Mouse (Mus musculus): ENCODE results near the gene Cpa1.

The Cpa1 gene

DNA sequence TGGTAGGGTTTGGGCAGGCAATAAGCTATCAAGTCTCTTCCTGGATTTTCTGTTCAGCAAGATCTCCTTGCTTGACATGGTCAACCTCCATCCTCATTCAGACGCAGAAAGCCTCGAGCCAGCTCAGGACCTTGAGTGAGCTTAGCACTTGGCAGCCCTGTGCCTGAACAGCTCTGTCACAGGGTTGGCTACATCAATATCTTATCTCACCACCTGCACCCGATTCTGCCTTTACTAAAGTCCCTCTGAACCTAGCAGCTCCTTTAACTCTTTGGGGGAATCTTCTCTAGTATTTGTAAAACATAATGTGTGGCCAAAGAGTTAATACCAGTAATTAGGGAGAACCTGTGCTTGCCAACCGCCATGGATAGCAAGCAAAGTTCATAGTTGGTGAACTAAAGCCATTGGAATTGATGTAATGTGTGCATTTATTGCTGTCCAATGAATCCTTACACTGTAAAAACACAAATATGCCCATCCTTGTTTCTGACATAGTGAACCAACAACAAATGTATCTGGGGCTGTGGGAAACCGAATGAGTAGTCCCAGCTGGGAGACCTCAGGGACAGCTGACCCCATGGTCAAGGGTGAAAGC lies at the start of gene Cpa1:
Gene Cpa1, plus strand, starts transcription at position 545 of the 595 bp plus-strand sequence.
- no peak for DNase-seq

DNA sequence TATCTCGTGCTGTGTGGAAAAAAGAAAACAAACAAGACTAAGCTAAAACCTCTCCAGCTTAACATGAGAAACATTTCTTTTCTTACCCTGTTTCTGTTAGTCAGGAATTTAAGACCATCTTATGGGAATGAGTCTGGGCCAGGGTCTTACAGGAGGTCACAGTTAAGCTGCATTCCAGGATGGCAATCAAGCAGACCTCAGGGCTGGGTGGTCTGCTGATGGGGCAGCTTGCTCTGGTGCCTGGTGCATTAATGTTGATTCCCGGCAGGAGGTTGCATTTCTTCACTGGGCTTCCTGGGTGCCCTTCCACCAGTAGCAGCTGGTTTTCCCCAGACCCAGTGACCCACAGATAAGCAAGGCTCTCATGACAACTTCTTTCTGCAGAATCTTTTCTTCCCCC lies 49.2 kb upstream of the Cpa1 start:
- no peak for DNase-seq

DNA sequence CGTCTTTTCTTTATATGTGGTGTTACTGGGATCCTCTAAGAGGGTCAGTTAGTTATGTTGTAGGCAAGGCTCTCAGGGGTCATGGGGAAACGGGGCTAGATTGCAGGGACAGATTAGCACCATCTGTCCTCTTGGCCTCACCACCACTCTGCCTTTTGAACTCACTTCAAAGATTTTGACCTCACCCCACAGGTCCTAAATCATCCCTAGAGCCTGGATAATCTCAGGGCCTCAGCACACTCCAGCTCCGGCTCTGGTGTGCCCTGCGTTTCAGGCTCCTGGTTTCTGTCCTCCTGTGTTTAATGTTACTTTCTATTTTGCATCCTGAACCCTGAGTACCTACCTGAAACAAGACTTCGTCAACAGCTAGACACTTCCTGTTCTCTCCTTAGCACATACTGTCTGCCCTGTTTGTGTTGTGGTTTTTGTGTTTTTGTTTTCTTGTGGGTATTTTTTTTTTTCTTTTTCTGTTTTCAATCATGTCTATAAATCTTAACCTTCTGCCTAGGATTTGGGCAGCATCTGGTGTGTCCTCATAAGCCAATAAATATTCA lies 47.1 kb upstream of the Cpa1 start:
- no peak for DNase-seq

DNA sequence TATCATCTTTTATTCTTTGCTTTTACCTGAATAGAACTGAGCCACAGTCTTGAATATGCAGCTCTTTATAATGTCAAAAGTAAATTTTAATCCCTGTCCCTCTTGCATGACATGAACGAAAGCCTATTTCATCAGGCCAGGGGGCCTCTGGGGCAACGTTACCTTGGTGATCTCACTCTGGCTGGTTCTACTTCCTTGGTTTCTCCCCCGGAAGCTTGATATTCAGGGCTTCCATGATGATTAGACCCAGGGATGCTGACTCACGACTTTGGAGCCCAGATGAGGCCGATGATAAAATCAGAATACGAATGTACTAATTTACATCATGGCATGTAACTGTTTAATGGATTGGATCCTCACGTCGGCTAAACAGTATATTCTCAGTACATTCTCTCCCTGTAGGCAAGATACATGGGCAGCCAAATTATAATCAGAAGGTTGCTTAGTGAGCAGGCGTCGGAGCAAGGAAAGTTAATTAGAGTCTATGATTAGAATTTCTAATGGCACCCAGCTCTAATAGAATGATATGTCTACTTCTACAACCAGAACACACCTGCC lies 46.5 kb upstream of the Cpa1 start:
- no peak for DNase-seq

DNA sequence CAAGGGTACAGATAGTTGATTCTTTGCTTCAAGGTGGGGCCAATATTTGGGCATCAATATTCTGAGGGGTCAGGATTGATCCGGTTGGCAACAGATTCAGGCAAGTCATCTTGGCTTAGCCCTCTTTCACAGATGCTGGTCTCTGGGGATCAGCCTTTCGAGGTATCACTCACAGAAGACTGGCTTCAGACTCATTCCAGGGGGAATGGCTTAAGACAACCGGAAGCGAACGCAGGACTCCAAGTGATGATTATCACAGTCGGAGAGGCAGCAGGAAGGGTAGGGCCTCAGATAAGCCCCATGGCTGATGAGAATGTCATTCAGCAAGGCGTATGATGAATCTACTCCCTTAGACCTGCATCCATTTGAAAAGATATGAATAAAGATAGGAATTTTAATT lies 44.7 kb upstream of the Cpa1 start:
- DNase-seq = no peak

DNA sequence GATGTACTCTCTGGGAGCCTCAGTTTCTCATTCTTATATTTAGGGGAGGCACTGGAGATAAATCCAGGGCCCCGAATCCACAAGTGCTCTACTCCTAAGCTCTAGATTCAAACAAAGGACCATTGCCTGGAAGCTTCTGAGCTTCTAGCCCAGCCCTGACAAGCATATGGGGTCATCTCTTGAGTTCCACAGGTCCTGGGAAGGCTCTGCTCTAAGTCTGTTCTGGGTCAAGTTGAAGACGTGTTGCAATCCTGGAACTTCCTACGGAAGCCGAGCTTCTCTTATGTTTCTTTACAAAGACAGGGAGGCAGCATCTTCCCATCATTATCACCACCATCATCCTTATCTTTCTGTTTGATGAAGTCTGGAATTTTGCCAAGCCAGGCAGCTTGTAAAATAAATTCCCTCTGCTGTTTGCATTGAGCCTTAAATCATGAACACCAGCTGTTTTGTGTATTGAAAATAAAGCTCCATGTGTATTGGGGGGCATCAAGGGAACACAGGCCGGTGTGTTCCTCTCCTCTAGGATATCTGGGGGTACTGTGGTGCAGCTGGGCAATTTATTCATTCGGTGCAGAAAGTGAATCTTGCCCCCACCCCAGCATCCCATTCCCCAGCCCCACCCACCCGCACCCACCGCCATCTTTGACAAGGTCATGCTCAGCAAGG lies 42.7 kb upstream of the Cpa1 start:
- DNase-seq = no peak

DNA sequence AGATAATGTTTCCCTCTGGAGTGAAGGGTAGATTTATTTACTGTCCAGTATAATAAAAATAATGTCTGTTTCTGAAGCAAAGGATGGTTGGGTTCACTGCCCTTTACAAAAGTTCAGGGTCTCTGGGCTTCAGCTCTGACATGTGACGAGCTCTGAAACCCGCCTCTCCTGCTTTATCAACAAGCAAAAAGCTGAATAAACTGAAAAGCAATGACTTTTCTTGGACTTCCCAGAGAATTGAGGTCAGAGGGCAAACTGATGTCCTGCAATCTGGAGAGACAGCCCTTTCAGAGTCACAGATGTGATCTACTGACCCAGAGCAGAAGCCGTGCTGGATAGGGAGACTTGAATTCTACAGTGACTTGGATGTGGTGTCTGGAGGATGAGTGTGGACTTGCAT lies 39.0 kb upstream of the Cpa1 start:
- peak; percentile 5 to 33 for DNase-seq

DNA sequence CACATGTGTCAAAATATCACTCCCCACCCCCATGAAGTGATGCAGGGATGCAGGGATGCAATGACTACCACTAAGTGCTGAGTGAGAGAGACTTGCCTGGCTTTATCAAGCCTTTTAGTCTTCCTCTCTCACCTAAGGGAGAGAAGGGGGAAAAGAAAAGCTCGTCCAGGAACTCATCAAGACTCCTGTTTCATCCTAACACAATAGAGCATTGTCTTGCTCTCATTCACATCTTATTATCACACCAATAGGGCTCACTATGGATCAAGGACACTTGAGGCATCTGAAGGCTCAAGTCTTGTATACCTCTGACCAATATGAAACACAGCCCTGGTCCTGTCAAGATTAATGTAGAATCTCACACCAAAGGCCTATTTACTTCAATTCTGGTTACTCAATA lies 38.0 kb upstream of the Cpa1 start:
- DNase-seq = no peak

DNA sequence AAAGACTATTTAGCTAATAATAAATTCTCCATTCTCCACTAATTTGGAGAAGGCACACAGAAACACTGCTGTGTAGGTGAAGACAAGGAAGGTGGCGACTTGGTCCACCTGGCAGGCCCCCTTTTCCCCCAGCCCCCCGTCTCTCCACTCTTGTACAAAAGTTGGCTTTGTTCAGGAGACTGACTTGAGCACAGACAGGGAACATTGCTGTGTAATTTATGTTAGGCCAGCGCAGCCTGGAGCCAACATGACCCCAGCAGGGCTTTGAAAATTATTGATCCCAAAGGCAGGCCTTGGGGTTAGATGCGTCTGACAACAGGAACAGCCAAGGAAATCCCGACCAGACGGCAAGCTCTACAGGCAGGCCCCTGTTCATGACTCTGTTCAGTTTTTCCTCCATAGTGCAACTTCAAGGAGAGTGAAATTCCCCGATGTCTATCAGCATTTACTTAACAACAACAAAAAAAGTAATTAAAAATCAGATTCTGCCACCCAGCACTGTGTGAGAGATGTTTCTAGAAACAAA lies 34.6 kb upstream of the Cpa1 start:
- no peak for DNase-seq

DNA sequence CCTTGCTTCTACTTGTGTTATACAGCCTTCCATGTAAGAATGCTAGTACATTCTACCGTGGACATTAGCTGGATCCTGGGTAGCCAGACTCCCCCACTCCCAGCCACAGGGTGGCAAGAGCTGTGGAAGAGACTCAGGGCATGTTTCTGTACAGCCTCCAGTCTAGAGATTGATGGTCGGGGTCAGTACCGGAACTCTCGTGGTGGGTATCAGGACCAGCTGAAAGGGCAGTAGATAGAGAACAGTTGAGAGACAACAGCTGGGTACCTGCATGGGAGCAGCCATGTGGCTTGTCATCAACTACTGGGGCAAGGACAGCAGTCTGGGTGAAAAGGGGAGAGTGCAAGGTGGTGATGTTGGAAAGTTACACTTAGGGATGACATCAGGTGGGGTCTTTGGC lies 33.9 kb upstream of the Cpa1 start:
- DNase-seq = no peak

DNA sequence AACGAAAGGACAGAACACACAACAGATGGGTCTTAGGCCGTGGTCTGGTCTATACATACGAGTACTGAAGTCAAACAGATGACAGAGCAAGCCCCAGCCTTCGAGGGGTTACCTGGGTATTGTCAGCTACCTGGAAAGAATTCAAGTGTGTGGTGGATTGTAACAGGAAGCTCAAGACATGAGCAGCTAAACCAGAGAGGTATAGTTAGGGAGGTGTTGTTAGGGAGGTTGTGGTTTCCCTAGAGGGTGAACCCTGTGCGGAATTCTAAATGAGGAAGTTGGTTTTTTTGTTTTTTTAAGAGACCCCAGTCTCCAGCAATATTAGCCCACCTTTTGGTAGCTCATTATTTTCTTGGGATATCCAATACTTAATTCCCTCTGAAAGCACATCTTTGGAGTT lies 33.3 kb upstream of the Cpa1 start:
- DNase-seq = no peak

DNA sequence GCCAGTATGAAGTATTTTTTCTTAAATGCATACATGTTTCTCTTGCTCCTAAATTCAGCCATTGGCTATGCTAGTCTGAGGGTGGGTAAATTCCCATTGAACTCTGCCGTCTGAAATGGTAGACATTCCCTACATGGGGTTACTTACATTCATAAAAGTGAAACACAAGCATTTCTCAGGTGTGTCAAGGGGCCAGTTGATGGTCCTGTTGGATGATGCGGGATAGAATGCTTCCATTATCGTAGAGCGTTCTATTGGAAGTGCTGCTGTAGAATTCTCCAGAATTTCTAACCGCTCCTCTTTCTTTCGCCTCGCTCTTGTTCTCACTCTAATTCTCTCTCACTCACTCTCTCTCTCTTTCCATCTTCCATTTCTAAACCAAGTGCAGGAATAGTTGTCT lies 28.3 kb upstream of the Cpa1 start, which contains the start of gene Cpa5:
Gene Cpa5, plus strand, starts transcription at position 301 of the 400 bp plus-strand sequence.
- no peak for DNase-seq

DNA sequence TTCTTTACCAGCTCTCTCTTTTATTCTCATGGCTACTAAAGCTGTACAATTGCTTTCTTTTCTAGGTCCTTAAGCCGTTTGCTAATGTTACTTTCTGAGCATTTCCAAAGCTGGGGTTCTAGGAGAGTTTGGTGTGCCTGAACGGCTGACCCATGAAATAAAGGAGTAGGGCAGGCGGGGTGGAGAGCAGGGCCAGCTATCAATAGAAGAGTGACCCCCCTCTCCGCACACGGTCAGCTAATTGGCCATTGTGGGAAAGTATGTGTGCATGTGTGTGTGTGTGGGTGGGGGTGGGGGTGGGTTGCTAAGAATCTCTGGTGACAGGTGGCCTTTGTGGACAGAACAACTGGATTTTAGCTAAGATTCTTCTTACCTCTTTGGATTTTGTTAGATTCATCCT lies 27.8 kb upstream of the Cpa1 start:
- no peak for DNase-seq

DNA sequence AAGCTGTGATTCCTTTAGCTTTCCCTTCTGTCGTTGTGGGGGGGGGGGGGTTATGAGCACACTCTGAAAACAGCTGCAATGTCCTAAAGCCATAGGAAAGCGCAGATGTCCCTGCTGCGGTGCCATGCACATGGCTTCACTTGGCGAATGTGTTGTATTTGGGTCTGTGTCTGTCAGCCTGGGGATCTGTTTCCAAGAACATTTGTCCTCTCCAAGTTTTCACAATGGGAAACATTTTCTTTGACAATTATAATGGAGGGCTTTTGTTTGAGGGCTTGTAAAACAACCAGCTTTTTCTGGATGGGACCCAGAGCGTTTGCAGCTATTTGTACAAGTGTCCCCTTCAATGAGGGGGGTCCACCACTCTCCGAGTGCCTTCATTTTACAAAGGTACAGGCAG lies 24.8 kb upstream of the Cpa1 start:
- no peak for DNase-seq

DNA sequence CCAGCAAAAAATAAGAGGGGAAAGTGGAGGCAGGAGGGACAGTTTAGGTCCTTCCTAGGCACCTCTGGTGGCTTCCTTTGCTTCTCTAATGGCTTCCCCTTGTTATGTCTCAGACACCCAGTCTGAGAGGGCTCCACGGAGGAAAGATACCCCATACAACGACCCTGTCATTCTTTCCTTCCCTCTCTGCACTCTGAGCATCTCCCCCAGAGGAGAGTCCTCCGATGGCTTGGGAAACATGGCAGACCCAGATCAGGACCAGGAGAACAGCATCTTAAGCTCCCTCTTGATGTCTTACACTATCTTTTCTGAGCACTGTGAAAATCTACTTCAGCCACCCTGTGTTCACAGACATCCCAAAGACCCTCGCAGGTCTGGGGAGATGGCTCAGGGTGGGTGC lies 23.3 kb upstream of the Cpa1 start:
- no peak for DNase-seq

DNA sequence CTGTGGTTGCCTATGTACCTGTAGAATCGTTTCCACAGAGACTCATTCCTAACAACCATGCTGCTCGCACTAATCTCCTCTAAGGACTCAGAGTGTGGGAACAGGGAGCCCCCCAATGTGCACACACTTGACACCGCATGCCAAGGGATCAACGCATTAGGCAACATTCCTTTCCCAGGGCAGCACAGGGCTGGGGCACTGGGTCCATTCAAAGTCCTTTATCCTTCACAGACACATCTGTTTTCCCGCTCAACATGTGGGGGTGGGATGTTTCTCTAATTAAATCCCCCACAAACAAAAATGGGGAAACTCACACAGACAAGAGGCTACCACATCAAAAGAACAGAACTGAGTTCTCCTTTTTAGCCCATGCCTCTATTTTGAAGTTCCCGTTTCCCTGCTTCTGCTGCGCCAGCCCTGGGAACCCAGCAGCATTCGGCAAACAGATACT lies 22.5 kb upstream of the Cpa1 start:
- no peak for DNase-seq

DNA sequence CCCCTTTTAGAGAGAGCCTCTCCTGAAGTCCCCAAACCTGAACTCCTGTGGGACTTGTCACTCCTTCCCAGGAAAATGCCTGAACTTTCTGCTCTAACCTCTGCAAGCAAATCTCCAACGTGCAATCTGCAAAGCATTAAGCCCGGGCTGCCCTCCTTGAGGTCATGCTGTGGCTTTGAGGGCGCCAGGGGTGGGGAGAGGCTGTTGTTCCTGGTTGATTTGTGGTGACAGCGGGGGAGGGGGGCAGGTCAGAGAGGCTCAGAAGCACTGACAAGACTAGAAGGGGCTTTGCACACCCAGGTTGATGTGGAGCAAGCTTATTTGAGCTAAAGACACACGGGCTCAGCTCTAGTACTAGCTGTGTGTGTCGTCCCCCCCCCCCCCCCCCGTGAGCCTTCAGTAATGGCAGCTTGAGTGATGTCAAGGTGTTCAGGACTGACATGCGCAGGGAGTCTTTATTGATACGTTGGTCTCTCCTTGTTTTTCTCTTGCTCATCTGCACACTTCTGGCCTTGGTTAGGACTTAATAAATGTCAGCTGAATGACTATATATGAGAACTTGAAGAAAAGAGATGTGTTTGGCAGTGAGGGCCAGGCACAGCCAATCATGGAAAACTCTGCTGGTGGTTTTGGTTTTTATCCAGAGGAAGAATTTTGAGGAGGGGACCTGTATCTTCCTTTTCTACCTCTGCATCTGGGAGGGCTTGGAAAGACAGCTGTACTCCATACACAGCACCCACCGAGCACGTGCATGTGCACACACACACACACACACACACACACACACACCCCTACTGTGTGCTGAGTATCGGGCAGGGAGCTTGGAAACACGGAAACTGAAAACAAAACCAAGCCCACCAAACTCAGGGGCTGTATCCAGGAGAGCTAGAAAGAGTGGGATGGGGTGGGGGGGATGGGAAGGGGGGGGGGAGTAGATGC lies 21.7 kb upstream of the Cpa1 start:
- DNase-seq = peak; percentile 8 to 34

DNA sequence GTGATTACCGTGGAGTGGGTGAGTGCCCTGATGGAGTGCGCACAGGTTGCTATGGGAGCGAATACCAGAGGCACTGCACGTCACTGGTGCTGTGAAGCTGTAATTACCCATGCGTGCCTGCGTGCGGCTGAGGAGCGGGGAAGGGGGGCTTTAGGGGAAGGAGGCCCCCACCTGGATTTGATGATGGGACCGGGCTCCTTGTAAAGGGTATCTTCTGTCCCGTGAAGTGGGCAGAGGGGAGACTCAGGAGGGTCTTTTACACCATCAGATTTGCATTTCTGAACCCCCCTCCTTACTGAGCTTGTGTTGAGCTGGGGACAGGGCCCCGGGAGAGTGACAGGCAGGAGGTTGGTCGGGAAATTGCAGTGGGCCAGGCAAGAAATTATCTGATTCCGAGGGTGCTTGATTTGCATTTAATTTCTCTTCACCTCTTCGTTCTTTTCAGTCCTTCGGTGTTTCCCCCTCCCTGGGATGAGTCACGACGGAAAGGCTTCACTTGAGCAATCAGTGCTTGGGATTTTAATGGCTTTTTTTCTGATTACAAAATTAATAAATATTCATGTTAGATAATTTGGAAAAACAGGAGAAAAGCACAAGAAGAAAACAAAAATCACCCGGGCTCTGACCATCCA lies 20.9 kb upstream of the Cpa1 start:
- DNase-seq = no peak

DNA sequence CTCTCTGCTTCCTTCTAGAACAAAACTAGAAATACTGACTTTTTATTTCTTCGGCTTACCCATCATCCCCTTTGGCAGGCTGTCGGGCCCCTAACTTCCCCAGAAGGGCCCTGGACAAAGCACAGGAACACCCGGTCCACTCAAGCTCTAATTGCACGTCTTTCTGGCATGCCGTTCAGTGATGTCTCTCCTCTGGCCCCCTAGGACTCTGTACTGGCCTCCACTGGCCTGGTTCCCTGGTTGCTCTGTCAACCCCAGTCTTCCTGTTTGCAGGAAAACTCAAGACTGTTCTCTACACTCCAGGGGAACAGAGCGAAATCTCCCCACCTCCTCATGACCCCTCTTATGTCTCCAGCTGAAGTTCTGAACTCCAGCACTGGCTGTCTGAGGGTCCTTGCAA lies 20.3 kb upstream of the Cpa1 start:
- DNase-seq = no peak

DNA sequence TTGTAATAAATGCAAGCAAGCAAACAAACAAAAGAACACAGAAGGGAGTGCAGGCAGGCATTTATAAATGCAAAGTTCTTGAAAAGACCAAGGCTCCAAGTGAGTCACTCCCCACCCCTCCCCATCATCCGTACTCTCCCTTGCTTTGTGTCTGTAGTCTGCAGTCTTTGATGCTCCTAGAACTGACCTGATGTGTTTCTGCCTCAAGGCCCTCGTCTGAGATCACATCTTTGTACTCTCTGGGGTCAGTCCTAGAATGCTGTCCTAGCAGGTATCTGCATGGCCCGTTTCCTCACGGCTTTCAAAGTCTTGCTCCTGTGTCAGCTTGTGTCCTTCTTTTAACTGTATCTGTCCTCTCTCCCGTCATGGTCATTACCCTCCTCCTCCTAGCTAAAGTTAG lies 19.4 kb upstream of the Cpa1 start:
- no peak for DNase-seq

DNA sequence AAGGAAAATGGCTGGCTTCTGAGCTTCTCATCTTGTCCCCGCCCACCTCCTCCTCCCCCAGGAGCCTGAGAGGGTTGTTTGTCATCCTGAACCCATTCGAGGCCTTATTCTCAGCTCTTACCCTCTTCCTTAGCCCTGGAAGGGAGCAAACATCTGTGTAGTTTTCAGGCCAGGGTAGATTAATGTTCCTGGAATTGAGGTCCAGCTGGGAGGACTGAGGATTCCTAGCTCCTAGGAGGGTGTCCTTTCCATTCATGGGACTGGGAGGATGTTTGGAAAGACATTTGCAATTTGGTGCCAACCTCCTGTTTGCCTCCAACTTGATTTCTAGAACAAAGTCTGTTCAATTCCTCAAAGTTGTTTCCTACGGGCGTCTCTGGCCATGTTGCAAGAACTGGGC lies 18.4 kb upstream of the Cpa1 start:
- DNase-seq = no peak

DNA sequence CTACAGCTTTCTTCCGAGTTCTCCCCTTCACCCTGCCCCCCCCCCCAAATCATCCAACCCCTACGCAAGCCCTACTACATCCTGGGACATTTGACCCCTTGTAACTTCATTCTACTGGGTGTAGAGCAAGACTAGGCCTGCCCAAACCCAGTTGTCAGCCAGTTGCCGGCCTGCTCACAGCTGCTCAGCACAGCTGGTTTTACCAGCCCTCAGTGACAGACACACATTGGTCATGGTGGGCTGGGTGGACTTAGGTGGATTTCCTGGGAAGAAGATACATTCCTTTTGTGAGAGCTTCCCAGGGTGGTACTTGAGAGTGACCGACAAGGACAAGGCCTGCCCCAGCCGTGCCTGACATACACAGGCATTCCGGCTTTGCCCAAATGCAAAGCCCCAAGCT lies 18.0 kb upstream of the Cpa1 start:
- DNase-seq = no peak
